Mouse (Mus musculus) urinary bladder, postnatal 4 days (tissue): ENCODE results near the gene Izumo1r.
"Not testable (repeated sequence)": the region's sequence is repeated elsewhere in the genome, so short reads cannot be mapped to it uniquely, and the experiment has no call there.

Experiments
- DNase-seq, 2 experiments: peaks; one replicate each; pipeline ENCODE4 v3.0.0; 2021 to 2022; ENCODE audit warnings: low spot score in 2 of 2

The Izumo1r gene

DNA sequence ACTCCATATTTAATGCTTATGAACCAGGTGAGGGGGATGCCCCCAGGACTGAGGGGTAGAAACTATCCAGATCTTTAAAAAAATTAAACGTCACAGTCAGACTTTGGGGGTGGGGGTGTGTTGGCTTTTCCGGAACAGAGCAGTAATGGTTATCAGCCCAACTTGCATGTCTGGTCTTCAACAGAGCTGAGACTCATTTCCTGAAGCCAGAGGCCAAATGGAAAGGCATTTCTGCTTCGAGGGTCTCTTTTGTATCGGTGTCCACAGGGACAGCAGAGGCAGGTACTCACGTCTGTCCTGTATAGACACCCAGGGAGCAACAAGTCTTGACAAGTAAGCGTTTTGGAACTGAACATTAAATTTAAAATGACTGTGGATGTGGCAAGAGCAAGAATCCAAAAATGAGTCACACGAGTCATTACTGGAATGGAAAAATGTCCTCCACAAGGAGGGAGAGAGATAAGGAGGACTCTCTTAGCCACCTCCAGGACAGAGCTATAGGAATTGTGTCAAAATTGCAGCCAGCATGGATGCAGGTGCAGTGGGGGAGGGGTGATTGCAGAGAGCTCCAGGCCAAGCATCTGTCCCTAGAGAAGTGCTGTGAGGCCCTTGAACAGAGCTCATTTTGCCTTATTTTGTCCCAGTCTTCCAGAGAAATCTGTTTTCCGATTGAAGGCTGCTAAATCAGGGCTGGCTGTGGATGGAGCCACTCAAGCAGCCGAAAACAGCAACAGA lies 1.2 kb upstream of the Izumo1r start:
- no peak for DNase-seq

GRCm38 (mm10) chr9:14903006-14903405 lies 743 bp downstream of the Izumo1r start:
- DNase-seq: no peak

DNA sequence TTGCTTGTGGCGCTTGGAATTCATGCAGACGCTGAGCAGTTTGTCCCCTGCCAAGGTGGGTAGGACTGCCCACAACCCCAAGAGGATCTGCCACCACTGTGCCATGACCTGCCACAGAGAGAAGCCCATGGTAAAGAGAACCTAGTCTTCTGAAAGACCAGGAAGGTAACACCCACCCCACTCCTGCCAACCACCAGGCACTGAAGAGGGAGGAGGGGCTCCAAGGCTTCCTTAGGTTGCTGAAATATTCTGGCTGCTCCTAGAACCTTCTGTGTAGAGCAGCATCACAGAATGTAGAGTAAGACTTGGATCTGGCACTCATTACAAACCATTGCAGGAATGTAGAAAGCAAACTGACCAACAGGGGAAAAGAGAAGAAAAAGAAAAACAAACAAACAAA lies 1.3 kb downstream of the Izumo1r start:
- DNase-seq: no peak

GRCm38 (mm10) chr9:14901757-14902156 lies 2.0 kb downstream of the Izumo1r start:
- no peak for DNase-seq

DNA sequence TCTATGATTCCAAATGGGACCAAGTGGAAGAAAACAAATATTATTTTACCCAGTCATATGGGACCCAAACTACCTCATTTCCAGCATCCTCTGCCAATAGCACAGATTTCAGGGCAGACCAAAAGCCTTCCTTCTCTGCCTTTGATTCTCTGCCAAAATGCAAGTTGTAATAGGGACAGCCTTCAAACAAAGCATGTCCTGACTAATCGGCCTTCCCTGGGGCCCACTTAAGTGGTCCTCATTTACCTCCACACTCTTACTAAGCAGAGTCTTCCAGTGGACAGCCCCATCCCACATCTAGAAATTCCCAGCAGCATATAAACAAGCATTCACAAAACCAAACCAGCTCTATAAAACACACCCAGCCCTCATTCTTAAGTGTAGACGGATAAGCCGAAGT lies 6.6 kb downstream of the Izumo1r start:
- no peak for DNase-seq

DNA sequence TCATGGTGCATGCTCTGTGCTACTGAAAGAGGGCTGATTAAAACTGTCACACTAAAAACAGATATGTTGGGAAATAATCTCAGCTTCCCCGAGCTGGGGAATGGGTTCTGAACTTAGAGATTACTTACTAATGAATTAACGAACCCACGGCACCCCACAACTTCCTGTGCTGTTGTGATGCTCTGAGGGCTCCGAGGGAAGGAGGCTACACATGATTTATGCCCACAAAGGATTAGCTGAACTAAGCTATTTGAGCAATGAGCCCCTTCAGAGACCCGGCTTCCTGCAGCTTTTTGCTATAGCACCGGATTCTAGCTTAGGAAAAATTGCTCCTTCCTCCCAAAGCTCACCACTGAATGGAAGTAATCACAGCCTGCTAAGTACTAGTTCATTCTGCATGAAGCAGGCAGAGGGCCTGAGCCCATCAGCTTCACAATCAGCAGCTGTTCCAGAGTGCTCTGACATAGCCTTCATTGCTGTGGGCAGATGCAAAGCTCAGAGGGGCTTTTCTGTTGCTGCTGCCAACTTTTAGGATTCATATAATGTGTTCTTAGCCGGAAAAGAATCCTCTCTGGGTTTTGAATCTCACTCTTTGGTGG lies 8.4 kb downstream of the Izumo1r start:
- DNase-seq: no peak

DNA sequence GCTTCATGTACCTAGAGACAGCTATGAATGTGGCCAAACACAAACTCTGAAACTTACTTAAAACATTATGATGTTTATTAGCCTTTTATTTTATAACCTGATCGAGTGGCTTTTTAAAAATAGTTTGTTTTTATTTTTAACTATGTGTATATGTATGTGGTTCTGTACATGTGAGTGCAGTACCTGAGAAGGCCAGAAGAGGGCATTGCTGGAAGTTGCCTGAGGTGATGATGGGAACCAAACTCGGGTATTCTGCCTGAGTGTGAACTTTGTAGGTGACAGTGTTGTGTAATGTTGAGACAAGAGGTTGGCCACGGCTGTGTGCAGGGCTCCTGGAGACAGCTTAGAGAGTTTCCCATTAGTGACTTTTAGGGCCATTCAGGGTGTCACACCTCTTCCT lies 9.1 kb downstream of the Izumo1r start:
- DNase-seq: no peak

- no peak for DNase-seq
Observed at GRCm38 (mm10) chr9:14893388-14893787, 10.4 kb downstream of the Izumo1r start.

- no peak for DNase-seq
Observed at GRCm38 (mm10) chr9:14891891-14892290, 11.9 kb downstream of the Izumo1r start.

DNA sequence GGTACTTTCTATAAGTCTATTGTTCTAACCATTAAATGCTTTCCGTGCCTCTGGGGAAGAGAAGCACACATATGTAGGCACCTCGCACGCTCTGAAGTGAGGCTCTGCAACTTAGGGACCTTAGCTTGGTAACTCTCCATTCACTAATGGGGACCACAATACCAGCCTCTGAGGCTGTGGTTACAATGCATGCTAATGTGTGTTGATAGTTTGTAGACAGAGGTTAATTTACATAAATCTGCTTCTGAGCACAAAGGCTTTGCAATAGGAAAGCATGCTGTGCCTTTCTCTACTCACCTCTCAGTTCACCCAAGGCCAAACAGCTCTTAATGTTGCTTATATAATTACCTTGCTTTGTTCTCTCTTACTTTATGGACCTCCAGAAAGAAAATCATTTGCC lies 13.1 kb downstream of the Izumo1r start:
- no peak for DNase-seq

DNA sequence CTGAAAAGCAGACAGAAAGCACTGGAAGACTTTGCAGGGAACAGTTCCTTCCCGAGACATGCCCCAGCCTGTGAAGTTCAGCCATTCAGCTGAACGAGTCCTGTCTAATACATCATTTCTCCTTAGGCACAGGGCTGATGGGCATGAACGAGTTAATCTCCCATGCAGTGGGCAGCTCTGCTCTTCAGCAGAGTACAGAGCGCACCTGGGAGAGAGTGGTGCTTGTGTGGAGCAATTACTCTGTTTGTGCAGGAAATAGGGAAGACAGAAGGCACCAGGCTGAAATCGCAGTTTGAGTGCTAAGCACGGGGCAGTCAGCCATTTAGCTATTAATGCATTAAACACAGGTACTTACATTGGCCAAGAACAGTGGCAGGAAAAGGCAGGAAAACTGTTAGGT lies 15.1 kb downstream of the Izumo1r start:
- DNase-seq: no peak

DNA sequence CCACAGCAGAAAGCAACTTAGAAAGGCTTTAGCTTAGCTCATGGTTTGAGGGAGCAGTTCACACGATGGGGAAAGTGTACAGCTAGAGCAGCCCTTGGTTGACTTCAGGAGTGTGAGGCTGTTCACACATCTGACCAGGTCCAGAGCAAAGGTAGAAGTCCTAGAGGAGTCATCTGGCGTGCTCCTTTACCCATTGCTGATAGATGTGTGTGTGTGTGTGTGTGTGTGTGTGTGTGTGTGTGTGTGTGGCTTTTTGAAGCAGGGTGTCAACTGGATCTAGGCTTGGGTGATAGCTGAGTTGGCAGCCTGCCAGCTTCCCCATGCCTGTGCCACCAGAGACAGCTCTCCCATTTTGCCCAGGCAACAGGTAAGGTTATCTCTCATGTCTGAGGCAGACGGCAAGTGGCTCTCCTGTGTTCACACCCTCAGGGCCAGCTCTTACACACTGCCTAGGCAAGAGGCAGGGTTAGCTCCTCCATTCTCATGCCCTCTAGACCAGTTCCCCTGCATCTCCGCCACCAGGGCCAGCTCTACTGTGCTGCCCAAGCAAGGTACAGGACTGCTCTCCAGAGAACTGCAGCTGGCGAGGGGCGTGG lies 15.9 kb downstream of the Izumo1r start:
- DNase-seq: no peak

- DNase-seq: no peak
Observed at GRCm38 (mm10) chr9:14885954-14886353, 17.8 kb downstream of the Izumo1r start.

GRCm38 (mm10) chr9:14885151-14885550 lies 18.6 kb downstream of the Izumo1r start:
- no peak for DNase-seq

DNA sequence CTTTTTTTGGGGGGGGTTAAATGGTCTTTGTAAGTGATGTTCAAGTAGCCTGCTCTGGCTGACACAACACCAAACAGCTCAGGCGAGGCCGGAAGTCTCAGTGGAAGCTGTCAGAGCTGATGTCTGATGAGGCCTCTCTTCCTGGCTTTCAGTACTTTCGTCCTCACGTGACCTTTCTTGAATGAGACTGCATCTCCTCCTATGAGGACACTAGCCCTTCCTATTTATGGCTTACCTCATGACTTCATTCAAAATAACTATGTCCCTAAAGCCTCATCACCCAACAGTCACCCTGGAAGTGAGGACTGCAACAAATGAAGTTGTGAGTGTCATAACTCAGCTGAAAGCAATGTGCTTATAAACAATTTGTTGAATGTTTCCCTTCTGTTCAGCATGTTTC lies 19.1 kb downstream of the Izumo1r start:
- DNase-seq: no peak

DNA sequence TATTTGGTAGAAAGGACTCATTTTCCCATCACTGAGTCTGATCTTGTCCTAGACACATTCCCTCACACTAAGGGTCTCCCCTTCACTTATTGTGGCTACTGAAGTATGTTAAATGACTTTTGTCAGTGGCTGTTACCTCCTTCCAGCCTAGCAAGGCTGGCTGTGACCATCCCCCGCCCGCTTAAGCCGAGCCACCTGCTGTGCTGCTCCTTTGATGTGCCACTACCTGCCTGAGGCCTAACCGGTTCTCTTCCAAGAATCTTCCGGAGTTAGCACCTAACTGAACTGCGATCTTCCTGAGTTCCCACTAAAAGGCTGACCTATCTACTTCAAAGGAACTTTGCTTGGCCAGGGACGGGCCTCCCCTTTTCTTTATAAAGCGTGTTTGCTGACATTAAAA lies 27.2 kb downstream of the Izumo1r start:
- DNase-seq: not testable (repeated sequence)

DNA sequence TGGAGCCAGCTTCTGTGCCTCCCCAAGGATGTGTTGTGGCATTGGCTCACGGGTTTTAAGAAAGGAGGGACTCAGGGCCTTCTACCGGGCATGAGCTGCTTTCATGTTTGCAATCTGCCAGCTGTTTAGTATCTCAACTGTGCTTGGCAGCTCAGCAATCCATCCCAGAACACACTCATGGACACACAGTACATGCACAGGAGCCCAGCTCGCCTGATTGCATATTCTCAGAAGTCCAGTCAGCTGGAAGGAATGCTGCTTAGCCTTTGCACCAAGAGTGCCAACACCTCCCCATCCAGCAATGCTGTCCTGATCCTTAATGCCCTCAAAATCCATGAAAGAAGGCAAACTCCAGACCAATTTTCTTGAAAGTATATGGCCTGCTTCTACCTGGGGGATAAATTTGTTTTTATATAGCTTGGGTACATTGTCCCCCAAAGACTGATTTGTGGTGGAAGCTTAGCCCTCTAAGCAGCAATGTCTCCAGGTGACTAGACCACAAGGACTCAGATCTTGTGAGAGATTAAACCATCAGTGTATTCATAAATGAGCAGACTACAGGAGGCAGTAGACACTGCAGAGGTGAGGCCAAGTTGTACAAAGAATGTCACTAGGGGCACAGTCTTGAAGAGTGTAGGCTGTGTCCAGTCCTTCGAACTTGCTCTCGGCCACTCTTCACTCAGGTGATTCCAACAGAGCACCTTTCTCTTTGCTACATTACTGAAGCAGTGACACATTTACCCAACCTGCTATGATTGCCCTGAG lies 27.8 kb downstream of the Izumo1r start:
- DNase-seq: no peak

- no peak for DNase-seq
Observed at GRCm38 (mm10) chr9:14872181-14872930, 31.4 kb downstream of the Izumo1r start.

- no peak for DNase-seq
Observed at GRCm38 (mm10) chr9:14871536-14871935, 32.2 kb downstream of the Izumo1r start.

DNA sequence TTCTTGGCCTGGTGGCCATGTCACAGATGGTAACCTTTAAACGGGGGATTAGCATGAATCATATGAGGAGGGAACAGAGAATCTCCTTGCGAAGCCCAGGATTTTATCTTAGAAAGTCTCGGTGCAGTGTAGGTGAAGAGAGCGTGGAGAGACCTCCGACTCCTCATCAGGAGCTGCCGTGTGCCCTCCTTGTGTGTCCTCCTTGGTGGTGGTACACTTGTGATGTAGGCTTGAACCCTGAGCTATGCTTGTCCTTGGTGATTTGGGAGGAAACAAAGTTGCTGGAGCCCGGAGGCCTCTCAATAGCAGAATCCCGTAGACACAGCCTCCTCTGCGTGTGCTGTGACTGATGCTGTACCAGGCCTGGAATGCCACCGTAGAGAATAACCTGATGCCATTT lies 32.9 kb downstream of the Izumo1r start:
- DNase-seq: no peak

DNA sequence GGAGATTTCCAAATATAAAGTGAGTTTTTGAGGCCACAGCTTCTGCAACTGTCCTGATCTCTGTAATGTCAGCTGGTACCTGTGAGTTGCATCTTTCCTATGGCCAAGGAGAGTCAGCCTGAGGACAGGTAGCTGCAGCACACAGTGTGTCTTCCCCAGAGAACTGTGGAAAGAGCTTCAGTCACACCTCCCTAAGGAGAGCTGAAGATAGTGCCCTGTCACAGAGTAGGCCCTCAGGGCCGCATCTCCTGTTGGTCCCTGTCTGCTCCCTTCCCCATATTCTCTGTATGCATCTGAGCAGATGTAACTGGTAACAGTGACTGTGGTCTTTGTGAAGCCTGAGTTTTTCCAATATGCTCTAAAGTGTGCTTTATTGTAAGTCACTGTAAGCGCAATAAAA lies 33.4 kb downstream of the Izumo1r start:
- DNase-seq: no peak

GRCm38 (mm10) chr9:14868326-14868725 lies 35.4 kb downstream of the Izumo1r start:
- no peak for DNase-seq
